Mouse (Mus musculus): ENCODE measurements around the gene Neurog1. TPM values are rescaled to one million over a fixed set of nuclear protein-coding genes. Genes with fewer than 3 reads are reported as not detected.

Neurog1 gene
- polyA plus RNA-seq, 1 experiment from 2014 or later: 39.9 TPM

Other genes with a start within 250 kb of the Neurog1 start
- gene H2afy, start 115.8 kb downstream of the Neurog1 start, polyA plus RNA-seq (2016; fragmentation: Nextera tagmentation; extraction: Ambion mirVana): 534 and 554 TPM in 2 replicates
- gene Tifab, start 73.3 kb downstream of the Neurog1 start, polyA plus RNA-seq (2016; fragmentation: Nextera tagmentation; extraction: Ambion mirVana): 1.4 TPM in 2 replicates
- 38.1 and 42.3 TPM in 2 replicates for gene Cxcl14, start 44.4 kb upstream of the Neurog1 start, polyA plus RNA-seq (2016; fragmentation: Nextera tagmentation; extraction: Ambion mirVana)
- gene Gm3045, start 174.4 kb upstream of the Neurog1 start, polyA plus RNA-seq (2016; fragmentation: Nextera tagmentation; extraction: Ambion mirVana): not detected in 2 replicates
- not detected in 2 replicates for gene Slc25a48, start 186.2 kb upstream of the Neurog1 start, polyA plus RNA-seq (2016; fragmentation: Nextera tagmentation; extraction: Ambion mirVana)
- gene Il9, start 230.1 kb upstream of the Neurog1 start, polyA plus RNA-seq (2016; fragmentation: Nextera tagmentation; extraction: Ambion mirVana): not detected in 2 replicates